Mouse (Mus musculus): ENCODE measurements around the gene Sipa1l3. TPM values are rescaled to one million over a fixed set of nuclear protein-coding genes. Genes with fewer than 3 reads are reported as not detected.

The Sipa1l3 gene
- total RNA-seq, 2 experiments from 2014 or later, result 17.8 to 20.2 TPM

DNA sequence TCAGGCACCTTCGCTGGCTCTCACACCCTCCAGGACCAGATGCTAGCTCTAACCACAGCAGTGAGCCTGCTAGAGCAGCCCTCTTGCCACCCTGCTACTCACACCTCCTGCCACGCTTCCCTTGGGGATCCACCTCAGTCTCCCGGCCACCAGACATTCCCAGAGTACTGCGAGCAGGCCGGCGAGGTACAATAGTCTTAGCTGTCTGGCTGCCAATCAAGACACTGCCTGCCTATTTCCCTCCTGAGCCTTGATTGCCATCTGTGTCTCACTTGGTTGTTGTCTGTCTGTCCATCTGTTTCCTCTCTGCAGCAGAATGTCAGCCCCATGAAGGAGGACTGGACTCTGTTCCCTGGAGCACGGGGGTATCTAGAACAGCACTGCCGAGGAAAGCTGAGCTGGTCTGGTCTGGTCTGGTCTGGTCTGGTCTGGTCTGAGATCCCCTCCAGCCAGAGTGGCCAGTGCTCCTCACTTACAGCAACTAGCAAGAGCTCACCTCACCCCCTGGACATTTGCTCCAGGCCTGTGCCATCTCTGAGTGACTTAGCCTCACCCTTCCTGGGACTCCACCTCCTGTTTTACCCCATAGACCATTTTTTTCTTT lies 175.8 kb downstream of the Sipa1l3 start:
- intact Hi-C loops (cut with DNase I), result no loop called here
- no peak for DNase-seq

GRCm38 (mm10) chr7:29341722-29342121 lies 176.7 kb downstream of the Sipa1l3 start:
- intact Hi-C loops (cut with DNase I), result no loop called here

DNA sequence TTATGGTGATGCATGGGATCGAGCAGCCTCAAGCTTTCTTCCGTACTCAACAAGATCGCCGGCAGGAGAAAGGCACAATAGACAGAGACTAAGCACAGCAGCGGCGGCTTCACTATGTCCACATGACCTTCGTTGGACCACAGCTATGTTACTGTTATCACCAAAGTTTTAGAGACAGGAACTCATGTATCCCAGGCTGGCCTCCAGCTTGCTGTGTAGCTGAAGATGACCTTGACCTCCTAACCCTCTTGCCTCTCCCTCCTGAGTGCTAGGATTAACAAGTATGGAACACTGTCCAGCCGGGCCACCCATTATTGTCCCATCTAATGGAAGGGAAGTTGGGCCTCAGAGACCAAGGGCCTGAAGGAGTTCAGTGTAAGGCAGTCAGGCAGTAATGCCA lies 177.6 kb downstream of the Sipa1l3 start:
- intact Hi-C loops (cut with DNase I), result no loop called here
- no peak for DNase-seq

More at GRCm38 (mm10) chr7:29341722-29342121, 176.7 kb downstream of the Sipa1l3 start:
- peak in 1 of 2 experiments; percentile 8 for DNase-seq

- no peak for DNase-seq
- intact Hi-C loops (cut with DNase I), result no loop called here
These were observed 178.2 kb downstream of the Sipa1l3 start for GRCm38 (mm10) chr7:29340247-29340646.

- DNase-seq, result no peak
- intact Hi-C loops (cut with DNase I), result no loop called here
These were observed 179.3 kb downstream of the Sipa1l3 start for GRCm38 (mm10) chr7:29338984-29339679.

GRCm38 (mm10) chr7:29338351-29338919 lies 180.0 kb downstream of the Sipa1l3 start:
- DNase-seq, result no peak
- intact Hi-C loops (cut with DNase I), result no loop called here

GRCm38 (mm10) chr7:29337766-29338165 lies 180.7 kb downstream of the Sipa1l3 start:
- intact Hi-C loops (cut with DNase I), result no loop called here
- DNase-seq, result no peak

DNA sequence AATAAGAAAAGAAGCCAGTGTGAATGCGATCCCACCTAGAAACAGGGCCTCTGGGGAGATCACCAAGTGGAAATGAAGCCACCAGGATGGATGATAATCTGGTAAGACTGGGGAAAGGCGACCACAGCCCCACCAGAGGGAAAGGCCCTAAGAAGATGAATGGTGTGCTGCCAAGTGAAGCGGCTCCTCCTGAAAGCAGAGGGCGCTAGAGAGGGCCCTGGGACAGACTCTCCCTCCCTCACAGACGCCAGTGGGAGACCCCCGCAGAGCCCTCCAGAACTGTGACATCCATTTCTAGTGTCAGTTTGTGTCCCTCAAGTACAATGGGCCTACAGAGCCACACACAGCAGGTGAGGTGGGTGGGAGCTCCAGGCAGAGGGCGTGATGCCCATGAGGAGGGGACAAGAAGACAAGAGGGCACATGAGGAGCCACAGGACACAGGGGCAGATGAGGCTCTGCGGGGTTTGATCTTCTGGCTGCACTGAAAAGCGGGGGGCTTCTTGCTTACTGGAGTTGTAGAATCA lies 181.6 kb downstream of the Sipa1l3 start:
- intact Hi-C loops (cut with DNase I), result no loop called here
- DNase-seq, result no peak

DNA sequence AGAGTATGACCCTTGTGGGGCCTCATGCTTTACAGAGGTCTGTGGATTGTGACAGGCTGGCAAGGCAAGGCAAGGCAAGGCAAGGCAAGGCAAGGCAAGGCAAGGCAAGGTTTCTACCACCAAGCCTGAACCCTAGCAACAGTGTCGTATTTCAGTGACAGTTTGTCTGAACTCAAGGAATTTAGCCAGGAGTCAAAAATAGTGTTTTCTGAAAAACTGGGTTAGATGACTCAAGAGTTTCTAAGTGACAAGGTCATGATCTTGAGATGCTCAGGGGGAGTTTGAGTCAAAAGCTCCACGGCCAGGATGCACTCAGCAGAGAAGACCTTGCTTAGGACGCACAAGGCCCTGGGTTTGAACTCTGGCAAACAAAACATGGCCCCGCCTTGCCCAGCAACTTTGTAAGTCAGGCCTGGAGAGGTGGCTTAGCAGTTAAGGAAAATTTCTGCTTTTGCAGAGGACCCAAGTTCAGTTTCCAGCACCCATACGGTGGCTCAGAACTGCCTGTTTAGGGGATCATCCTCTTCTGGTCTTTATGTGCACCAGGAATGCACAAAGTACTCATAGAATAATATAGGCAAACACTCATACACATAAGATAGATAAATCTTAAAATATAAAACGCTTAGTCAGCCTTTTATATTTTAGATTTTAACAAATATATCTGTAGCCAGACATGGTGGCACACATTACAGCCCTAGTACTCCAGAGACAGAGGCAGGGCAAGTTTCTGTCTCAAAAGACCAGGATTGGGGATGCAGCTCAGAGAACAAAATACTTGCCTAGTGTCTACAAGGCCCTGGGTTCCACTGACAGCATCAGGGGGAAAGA lies 182.4 kb downstream of the Sipa1l3 start:
- DNase-seq, result no peak
- intact Hi-C loops (cut with DNase I), result no loop called here

DNA sequence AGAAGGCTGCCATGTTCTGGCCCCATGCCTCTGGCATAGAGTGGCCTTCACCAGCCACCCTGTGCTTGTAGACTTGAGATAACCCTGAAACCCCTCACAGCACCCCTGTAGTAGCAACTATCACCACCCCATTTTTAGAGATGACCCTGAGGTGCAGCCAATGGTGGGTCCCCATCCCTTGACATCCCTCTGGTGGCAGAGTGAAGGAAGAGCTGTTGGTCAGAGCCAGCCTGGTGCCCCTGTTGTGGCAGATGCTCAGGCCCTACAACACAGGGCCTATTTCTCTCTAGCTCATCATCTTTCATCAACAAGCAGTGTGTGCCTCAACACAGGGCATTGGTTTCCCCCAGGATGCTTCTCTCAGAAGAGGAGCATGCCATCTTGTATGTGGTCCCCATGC lies 183.2 kb downstream of the Sipa1l3 start:
- intact Hi-C loops (cut with DNase I), result no loop called here
- DNase-seq, result no peak

- no peak for DNase-seq
- intact Hi-C loops (cut with DNase I), result no loop called here
These were observed 184.3 kb downstream of the Sipa1l3 start for GRCm38 (mm10) chr7:29334156-29334555.

GRCm38 (mm10) chr7:29328984-29329383 lies 189.5 kb downstream of the Sipa1l3 start:
- intact Hi-C loops (cut with DNase I), result no loop called here
- no peak for DNase-seq

- intact Hi-C loops (cut with DNase I), result no loop called here
- no peak for DNase-seq
These were observed 191.4 kb downstream of the Sipa1l3 start for GRCm38 (mm10) chr7:29327087-29327486.

GRCm38 (mm10) chr7:29319337-29320307 lies 198.8 kb downstream of the Sipa1l3 start:
- intact Hi-C loops (cut with DNase I), result no loop called here
- DNase-seq, result no peak

DNA sequence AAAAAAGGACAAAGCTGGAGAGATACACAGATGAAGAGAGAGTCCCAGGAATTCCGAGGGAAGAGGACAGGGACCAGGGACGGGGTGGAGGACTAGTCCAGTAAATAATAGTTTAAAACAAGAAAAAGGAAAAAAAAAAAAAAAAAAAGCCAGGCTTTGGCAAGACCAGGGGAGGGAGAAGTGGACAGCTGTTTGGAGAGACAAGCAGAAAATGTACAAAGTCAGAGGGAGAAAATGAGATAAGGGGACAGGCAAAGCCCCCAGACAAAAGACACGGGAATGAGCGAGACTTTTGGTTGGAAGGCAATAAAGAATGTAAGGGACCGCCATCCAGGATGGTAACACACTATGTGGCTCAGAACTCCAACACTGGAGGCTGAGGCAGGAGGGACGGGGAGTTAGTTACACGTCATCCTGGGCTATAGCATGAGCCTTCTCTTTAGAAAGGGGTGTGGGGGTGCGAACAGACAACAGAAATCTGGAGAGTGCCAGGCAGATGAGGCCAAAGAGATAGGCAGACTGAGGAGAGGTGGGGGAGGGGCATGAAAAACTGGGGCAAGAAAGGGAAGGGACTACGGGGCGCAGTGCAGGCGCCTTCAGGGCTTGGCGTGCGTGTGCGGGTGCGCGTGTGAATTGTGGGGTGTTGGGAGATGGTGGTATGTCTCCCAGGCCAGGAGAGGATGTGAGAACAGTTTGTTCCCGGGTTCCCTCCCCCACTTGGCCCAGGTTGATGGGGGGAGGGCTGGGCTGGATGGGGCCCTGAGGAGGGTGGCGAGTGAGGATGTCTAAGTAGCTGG lies 200.1 kb downstream of the Sipa1l3 start:
- intact Hi-C loops (cut with DNase I), result no loop called here
- DNase-seq, result no peak

DNA sequence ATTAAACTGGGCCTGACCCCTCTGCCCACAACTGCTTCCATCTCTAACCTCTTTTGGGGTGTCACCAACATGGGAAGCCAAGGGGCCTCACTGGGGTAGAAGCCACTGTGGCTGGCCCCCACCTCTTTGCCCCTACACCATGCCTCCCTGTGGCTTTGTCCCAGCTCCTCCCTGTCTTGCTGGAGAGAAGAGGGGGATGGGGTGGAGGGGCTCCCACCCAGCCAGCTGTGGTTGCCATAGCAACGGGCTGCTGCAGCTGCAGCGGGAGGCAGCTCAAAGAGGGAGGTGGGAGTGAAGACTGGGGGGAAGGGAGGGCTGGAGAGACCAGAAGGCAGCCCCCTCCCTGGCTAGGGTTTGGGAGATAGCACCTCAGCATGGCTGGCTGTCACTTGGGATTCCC lies 200.9 kb downstream of the Sipa1l3 start:
- intact Hi-C loops (cut with DNase I), result no loop called here
- DNase-seq, result peak; percentile 47 to 55

GRCm38 (mm10) chr7:29316976-29317375 lies 201.5 kb downstream of the Sipa1l3 start:
- DNase-seq, result no peak

DNA sequence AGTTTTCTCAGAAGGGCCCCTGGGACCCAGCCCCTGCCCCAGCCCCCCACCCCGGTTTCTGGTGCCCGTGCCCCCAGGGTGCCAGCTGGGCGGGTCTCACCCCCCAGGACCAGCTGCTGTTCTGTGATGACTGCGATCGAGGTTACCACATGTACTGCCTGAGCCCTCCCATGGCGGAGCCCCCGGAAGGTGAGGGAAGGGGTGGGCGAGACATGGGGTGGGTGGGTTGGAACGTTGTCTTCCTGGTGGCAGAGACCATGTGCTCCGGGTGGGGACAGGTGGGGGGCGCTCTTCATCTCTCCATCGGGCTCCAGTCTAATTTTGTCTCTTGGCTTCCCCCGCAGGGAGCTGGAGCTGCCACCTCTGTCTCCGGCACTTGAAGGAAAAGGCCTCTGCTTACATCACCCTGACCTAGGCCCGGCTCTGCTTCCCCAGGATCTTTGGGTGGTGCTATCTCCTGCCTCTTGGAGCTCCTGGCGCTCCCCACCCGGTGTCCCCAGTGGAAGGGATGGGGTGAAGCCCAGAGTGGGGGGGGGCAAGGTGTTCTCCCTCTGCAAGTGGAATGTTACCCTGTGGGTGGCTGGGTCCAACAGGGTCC lies 202.2 kb downstream of the Sipa1l3 start:
- DNase-seq, result no peak
- intact Hi-C loops (cut with DNase I), result no loop called here

More at GRCm38 (mm10) chr7:29316976-29317375, 201.5 kb downstream of the Sipa1l3 start:
- intact Hi-C loops (cut with DNase I), result no loop called here
